Mouse (Mus musculus): Measurements from ENCODE around the gene Ocel1.

GRCm38 (mm10) chr8:71351117-71351516 is 20.0 kb upstream of the Ocel1 start:
- TF ChIP-seq CTCF (conservative IDR thresholded peaks at IDR 0.05; ENCODE audit: insufficient read depth, insufficient read length, low read depth, low read length) (no peak), POLR2A (IDR thresholded peaks at IDR 0.05; ENCODE audit: low read depth, low read length) (no peak)

All from kidney, adult 2 months (tissue).